Mouse (Mus musculus) layer of hippocampus, postnatal 10 days (tissue): ENCODE data around the gene Pgm3. TPM values are rescaled to one million over a fixed set of nuclear protein-coding genes. Genes with fewer than 3 reads are reported as not detected.

ENCODE experiments used
- DNase-seq, 2 experiments: peaks; one replicate each; pipeline ENCODE4 v3.0.0; 2021; ENCODE audit warnings: low spot score in 2 of 2
- total RNA-seq, 2 experiments: library from RNA; stranded (reverse); gene quantifications; 2 replicates each; pipeline ENCODE4 v1.2.3; 2021

The Pgm3 gene
- total RNA-seq, 2 experiments from 2014 or later, result 21.3 to 23.4 TPM

DNA sequence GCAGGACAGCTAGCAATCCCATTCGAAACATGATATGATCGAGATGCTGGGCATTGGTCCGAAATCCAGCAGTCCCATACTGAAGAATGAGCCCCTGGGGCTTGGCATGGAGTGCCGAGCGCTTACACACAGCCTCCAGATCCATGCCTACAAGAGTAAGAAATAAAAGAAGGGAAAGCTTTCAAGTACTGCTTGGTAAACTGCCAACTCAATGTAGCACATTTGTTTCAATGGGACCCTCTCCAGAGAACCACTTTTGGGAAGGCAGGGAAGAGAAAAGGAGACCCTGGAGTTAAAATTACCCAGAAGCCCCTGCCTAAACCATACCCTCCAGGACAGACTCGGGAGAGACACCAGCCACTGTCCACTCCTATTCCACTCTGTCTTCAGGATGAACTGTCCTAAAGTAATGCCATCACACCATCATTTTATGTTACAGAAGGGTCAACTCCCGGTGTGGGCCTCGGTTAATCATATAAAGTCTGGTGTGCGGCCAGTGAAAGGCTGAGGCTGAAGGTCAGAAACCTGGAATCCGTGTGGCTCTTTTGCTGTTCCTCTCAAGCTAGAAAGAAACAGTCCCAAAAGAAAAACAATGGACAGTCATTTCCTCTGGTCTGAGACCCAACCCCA is 1.3 kb downstream of the Pgm3 start:
- DNase-seq, result no peak

- DNase-seq, result no peak
These were observed 2.2 kb downstream of the Pgm3 start for GRCm38 (mm10) chr9:86569314-86569910.

GRCm38 (mm10) chr9:86560543-86560942 is 11.1 kb downstream of the Pgm3 start:
- DNase-seq, result no peak

- no peak for DNase-seq
These were observed 17.0 kb downstream of the Pgm3 start for GRCm38 (mm10) chr9:86554641-86555040.

GRCm38 (mm10) chr9:86553886-86554285 is 17.8 kb downstream of the Pgm3 start:
- DNase-seq, result no peak

- no peak for DNase-seq
These were observed 20.9 kb downstream of the Pgm3 start for GRCm38 (mm10) chr9:86550717-86551116.

- DNase-seq, result no peak
These were observed 21.9 kb downstream of the Pgm3 start for GRCm38 (mm10) chr9:86549637-86550162.

GRCm38 (mm10) chr9:86544559-86544958 is 27.1 kb downstream of the Pgm3 start:
- DNase-seq, result no peak

DNA sequence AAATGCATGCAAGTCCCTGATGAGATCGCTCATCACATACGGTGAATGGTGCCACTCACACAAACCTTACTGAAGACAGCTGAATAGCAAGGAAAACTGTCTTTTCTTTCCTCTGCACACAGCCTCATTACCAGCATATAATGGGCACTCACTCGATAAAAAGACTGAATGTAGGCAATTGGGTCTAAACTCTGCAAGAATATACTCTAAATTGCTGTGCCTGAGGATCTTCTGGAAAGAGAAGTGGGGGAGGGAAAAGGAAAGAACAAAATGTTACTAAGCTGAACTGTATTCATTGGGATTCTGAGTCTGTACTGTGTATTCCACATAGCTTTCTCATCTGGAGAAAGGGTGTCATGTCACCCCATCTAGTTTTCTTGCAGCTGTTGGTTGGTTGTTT is 28.2 kb downstream of the Pgm3 start:
- DNase-seq, result no peak

DNA sequence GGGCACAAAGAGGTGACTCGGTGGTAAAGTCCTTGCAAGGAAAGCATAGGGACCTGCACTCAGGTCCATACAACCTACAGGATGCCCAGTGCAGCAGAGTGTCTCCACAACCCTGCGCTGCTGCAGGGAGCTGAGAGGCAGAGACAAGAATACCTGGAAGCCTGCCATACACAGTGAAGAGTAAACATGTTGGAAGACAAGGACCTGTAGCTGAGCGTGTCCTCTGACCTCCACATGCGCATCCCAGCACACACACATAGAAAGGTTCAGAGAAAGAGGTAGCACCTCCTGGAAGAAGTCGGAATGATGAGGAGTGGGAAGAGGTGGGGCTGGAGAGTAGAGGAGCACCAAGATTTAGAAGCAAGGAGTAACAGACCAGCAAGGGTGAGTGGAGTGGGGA is 37.6 kb downstream of the Pgm3 start:
- DNase-seq, result no peak

DNA sequence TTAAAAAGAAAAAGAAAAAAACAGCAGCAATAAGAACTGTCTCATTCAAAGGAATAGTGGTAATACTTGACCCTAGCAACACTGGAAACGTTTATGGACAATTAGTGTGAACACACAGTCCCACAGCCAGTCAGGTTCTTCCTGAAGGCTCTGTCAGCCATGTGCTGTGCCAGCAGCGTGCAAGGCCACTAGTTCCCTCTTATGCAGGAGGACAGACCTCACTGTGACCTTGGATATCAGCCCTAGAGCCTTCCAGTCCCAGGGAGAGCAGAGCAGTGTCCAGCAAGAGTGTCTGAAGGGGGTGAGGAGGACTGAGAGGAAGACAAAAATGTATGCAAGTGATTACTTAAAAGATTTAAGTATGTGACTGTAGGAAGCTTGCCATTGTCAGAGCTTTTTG is 46.0 kb downstream of the Pgm3 start:
- DNase-seq, result no peak

GRCm38 (mm10) chr9:86522335-86522734 is 49.3 kb downstream of the Pgm3 start:
- DNase-seq, result no peak

DNA sequence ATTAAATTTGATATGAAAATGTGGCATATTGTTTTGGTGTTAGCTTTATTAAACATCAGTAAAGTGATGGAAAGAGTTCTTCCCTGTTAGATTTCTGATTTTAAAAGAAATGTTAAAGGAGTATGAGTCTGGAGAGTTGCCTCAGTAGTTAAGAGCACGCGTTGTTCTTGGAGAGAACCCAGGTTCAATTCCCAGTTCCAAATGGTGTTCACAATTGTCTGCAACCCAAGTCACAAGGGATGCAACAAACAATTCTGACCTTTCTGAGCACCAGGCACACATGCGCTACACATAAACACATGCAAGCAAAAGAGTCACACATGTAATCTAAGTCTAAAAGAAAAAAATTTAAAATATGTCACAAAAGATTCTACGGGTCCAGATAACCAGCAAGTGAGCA is 56.8 kb downstream of the Pgm3 start:
- DNase-seq, result no peak

DNA sequence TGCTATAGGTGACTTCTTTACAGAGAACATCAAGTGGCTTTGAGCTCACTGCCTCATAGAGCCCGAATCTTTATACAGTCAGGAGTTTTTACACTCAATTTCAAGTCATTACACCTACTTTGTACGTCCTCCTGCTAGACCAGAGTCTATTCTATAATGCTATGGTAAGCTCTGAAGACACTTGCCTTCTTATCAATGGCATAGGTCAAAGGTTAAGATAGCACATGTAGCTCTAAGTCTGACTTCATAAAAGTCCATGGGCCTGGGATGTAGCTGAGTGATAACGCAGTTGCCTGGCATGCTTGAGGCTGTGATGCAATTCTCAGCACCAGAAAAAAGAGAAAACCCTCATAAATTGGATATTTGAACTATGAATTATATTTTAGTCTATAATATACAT is 57.3 kb downstream of the Pgm3 start:
- DNase-seq, result no peak

DNA sequence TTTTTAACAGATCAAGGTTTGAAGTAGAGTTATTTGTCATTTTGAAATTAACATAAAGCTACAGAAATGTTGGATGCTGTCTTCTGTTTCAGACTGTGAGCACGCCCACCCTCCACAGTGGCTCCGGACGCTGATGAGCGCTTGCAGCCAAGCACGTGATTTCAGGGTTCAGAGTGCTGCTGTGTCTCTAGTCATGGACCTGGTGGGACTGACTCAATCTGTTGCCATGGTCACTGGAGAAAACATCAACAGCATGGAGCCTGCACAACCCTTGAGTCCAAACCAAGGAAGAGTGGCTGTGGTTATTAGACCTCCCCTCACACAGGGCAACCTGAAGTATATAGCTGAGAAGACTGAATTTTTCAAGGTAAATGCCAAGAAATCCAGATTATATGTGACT is 57.9 kb downstream of the Pgm3 start:
- no peak for DNase-seq

DNA sequence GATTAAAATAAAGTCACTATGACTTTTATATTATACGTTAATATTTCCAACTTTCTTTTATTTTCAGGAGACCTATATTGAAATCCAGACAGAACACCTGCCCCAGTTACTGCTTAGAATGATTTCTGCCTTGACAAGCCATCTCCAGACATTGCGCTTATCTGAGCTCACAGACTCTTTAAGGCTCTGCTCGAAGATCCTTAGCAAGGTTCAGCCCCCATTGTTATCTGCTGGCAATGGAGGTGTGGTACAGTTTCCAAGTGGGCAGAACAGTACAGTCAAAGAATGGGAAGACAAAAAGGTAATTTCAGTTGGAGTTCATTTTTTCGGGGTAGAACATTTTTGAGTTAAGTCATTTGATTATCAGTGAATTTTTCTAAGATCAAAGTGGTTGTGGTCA is 64.2 kb downstream of the Pgm3 start:
- DNase-seq, result no peak

Other genes with a start within 250 kb of the Pgm3 start
- gene Ube2cbp, start 106.9 kb downstream of the Pgm3 start, total RNA-seq, result 1 to 10 TPM; 3.8 to 3.9 TPM
- 10 to 100 TPM; 53.0 to 56.4 TPM for gene Dop1a, start 104.7 kb downstream of the Pgm3 start, total RNA-seq
- gene Rwdd2a, start 149 bp upstream of the Pgm3 start, total RNA-seq, result 10 to 100 TPM; 38.2 to 41.7 TPM
- gene Me1, start 124.1 kb upstream of the Pgm3 start, total RNA-seq, result 10 to 100 TPM; 95.4 to 98.5 TPM
- 10 to 100 TPM; 23.3 to 24.7 TPM for gene Prss35, start 171.8 kb upstream of the Pgm3 start, total RNA-seq